Mouse (Mus musculus): ENCODE measurements around the gene Lyve1. TPM values are rescaled to one million over a fixed set of nuclear protein-coding genes. Genes with fewer than 3 reads are reported as not detected.

Lyve1 gene
- polyA plus RNA-seq, 1 experiment from 2014 or later = 0.23 TPM

GRCm38 (mm10) chr7:110865570-110865969 lies 2.5 kb upstream of the Lyve1 start:
- WGBS = 84% methylated on average over 6 of the region's 6 CpGs
- Histone ChIP-seq H3K4me3 (ENCODE audit: low read depth, low read length) (no peak overlapping the region), H3K27ac (replicated peaks; ENCODE audit: low read depth, low read length) (no peak overlapping the region), H3K36me3 (ENCODE audit: control insufficient read depth, insufficient read depth, low read length) (no peaks in the 10 kb centered on the region), H3K9ac (ENCODE audit: low read length) (no peak overlapping the region), H3K4me2 (ENCODE audit: low read depth, severe bottlenecking) (no peak overlapping the region), H3K4me1 (ENCODE audit: control insufficient read depth, insufficient read depth, low read length) (no peaks in the 10 kb centered on the region), H3K9me3 (ENCODE audit: control insufficient read depth, low read length) (no peaks in the 10 kb centered on the region), H3K27me3 (ENCODE audit: control insufficient read depth, insufficient read depth, low read length) (no peaks in the 10 kb centered on the region)
- DNase-seq (ENCODE audit: low spot score) (no peak), ATAC-seq (ENCODE audit: insufficient number of reproducible peaks, low FRiP score, low TSS enrichment, low read depth) (no peak)

- Histone ChIP-seq H3K4me3 (ENCODE audit: low read depth, low read length) (no peak overlapping the region), H3K9ac (ENCODE audit: low read length) (no peak overlapping the region), H3K27ac (replicated peaks; ENCODE audit: low read depth, low read length) (no peak overlapping the region), H3K9me3 (ENCODE audit: control insufficient read depth, low read length) (no peaks in the 10 kb centered on the region), H3K4me1 (ENCODE audit: control insufficient read depth, insufficient read depth, low read length) (no peaks in the 10 kb centered on the region), H3K27me3 (ENCODE audit: control insufficient read depth, insufficient read depth, low read length) (no peaks in the 10 kb centered on the region), H3K4me2 (ENCODE audit: low read depth, severe bottlenecking) (no peak overlapping the region), H3K36me3 (ENCODE audit: control insufficient read depth, insufficient read depth, low read length) (no peaks in the 10 kb centered on the region)
- WGBS = 36% methylated on average over 10 of the region's 10 CpGs
- ATAC-seq (ENCODE audit: insufficient number of reproducible peaks, low FRiP score, low TSS enrichment, low read depth) = peak; percentile 62; the same call in 1 of the 2 replicates
- DNase-seq (ENCODE audit: low spot score) = peak; percentile 46
These were observed 2.0 kb upstream of the Lyve1 start for GRCm38 (mm10) chr7:110865038-110865437.

- H3K9me3 ChIP-seq (ENCODE audit: control insufficient read depth, low read length) = no peaks in the 10 kb centered on the region
- H3K4me1 ChIP-seq (ENCODE audit: control insufficient read depth, insufficient read depth, low read length) = no peaks in the 10 kb centered on the region
- no peak for ATAC-seq (ENCODE audit: insufficient number of reproducible peaks, low FRiP score, low TSS enrichment, low read depth)
- no peak overlapping the region for H3K27ac ChIP-seq (replicated peaks; ENCODE audit: low read depth, low read length)
- H3K27me3 ChIP-seq (ENCODE audit: control insufficient read depth, insufficient read depth, low read length) = no peaks in the 10 kb centered on the region
- no peaks in the 10 kb centered on the region for H3K36me3 ChIP-seq (ENCODE audit: control insufficient read depth, insufficient read depth, low read length)
- H3K4me2 ChIP-seq (ENCODE audit: low read depth, severe bottlenecking) = no peak overlapping the region
- no peak for DNase-seq (ENCODE audit: low spot score)
- H3K9ac ChIP-seq (ENCODE audit: low read length) = no peak overlapping the region
- no peak overlapping the region for H3K4me3 ChIP-seq (ENCODE audit: low read depth, low read length)
- 66% methylated on average over 5 of the region's 5 CpGs for WGBS
These were observed 2.9 kb downstream of the Lyve1 start for GRCm38 (mm10) chr7:110860129-110860528.

- Histone ChIP-seq H3K9ac (ENCODE audit: low read length) (no peak overlapping the region), H3K9me3 (ENCODE audit: control insufficient read depth, low read length) (no peaks in the 10 kb centered on the region), H3K36me3 (ENCODE audit: control insufficient read depth, insufficient read depth, low read length) (no peaks in the 10 kb centered on the region), H3K4me1 (ENCODE audit: control insufficient read depth, insufficient read depth, low read length) (no peaks in the 10 kb centered on the region), H3K27me3 (ENCODE audit: control insufficient read depth, insufficient read depth, low read length) (no peaks in the 10 kb centered on the region), H3K4me2 (ENCODE audit: low read depth, severe bottlenecking) (no peak overlapping the region), H3K27ac (replicated peaks; ENCODE audit: low read depth, low read length) (no peak overlapping the region), H3K4me3 (ENCODE audit: low read depth, low read length) (no peak overlapping the region)
- DNase-seq (ENCODE audit: low spot score) = no peak
- 75% methylated on average over 1 of the region's 1 CpGs for WGBS
- no peak for ATAC-seq (ENCODE audit: insufficient number of reproducible peaks, low FRiP score, low TSS enrichment, low read depth)
These were observed 7.4 kb downstream of the Lyve1 start for GRCm38 (mm10) chr7:110855604-110856003.

- no peaks in the 10 kb centered on the region for H3K9me3 ChIP-seq (ENCODE audit: control insufficient read depth, low read length)
- H3K4me2 ChIP-seq (ENCODE audit: low read depth, severe bottlenecking) = no peak overlapping the region
- no peaks in the 10 kb centered on the region for H3K4me1 ChIP-seq (ENCODE audit: control insufficient read depth, insufficient read depth, low read length)
- DNase-seq (ENCODE audit: low spot score) = no peak
- 87% methylated on average over 8 of the region's 8 CpGs for WGBS
- no peak overlapping the region for H3K9ac ChIP-seq (ENCODE audit: low read length)
- no peaks in the 10 kb centered on the region for H3K27me3 ChIP-seq (ENCODE audit: control insufficient read depth, insufficient read depth, low read length)
- no peak overlapping the region for H3K4me3 ChIP-seq (ENCODE audit: low read depth, low read length)
- no peaks in the 10 kb centered on the region for H3K36me3 ChIP-seq (ENCODE audit: control insufficient read depth, insufficient read depth, low read length)
- H3K27ac ChIP-seq (replicated peaks; ENCODE audit: low read depth, low read length) = no peak overlapping the region
- ATAC-seq (ENCODE audit: insufficient number of reproducible peaks, low FRiP score, low TSS enrichment, low read depth) = no peak
These were observed 8.0 kb downstream of the Lyve1 start for GRCm38 (mm10) chr7:110854927-110855546.

GRCm38 (mm10) chr7:110854519-110854918 lies 8.5 kb downstream of the Lyve1 start:
- no peaks in the 10 kb centered on the region for H3K9me3 ChIP-seq (ENCODE audit: control insufficient read depth, low read length)
- no peak overlapping the region for H3K27ac ChIP-seq (replicated peaks; ENCODE audit: low read depth, low read length)
- H3K4me3 ChIP-seq (ENCODE audit: low read depth, low read length) = no peak overlapping the region
- no peaks in the 10 kb centered on the region for H3K4me1 ChIP-seq (ENCODE audit: control insufficient read depth, insufficient read depth, low read length)
- no peak overlapping the region for H3K4me2 ChIP-seq (ENCODE audit: low read depth, severe bottlenecking)
- no peak for DNase-seq (ENCODE audit: low spot score)
- 60% methylated on average over 3 of the region's 3 CpGs for WGBS
- H3K27me3 ChIP-seq (ENCODE audit: control insufficient read depth, insufficient read depth, low read length) = no peaks in the 10 kb centered on the region
- no peak for ATAC-seq (ENCODE audit: insufficient number of reproducible peaks, low FRiP score, low TSS enrichment, low read depth)
- no peak overlapping the region for H3K9ac ChIP-seq (ENCODE audit: low read length)
- no peaks in the 10 kb centered on the region for H3K36me3 ChIP-seq (ENCODE audit: control insufficient read depth, insufficient read depth, low read length)

- Histone ChIP-seq H3K36me3 (ENCODE audit: control insufficient read depth, insufficient read depth, low read length) (no peaks in the 10 kb centered on the region), H3K9ac (ENCODE audit: low read length) (no peak overlapping the region), H3K4me1 (ENCODE audit: control insufficient read depth, insufficient read depth, low read length) (no peaks in the 10 kb centered on the region), H3K9me3 (ENCODE audit: control insufficient read depth, low read length) (no peaks in the 10 kb centered on the region), H3K27ac (replicated peaks; ENCODE audit: low read depth, low read length) (no peak overlapping the region), H3K4me2 (ENCODE audit: low read depth, severe bottlenecking) (no peak overlapping the region), H3K27me3 (ENCODE audit: control insufficient read depth, insufficient read depth, low read length) (no peaks in the 10 kb centered on the region), H3K4me3 (ENCODE audit: low read depth, low read length) (no peak overlapping the region)
- DNase-seq (ENCODE audit: low spot score) (no peak), ATAC-seq (ENCODE audit: insufficient number of reproducible peaks, low FRiP score, low TSS enrichment, low read depth) (no peak)
- 76% methylated on average over 10 of the region's 10 CpGs for whole genome bisulfite sequencing
These were observed 9.4 kb downstream of the Lyve1 start for GRCm38 (mm10) chr7:110853611-110854010.

GRCm38 (mm10) chr7:110851541-110852203 lies 11.4 kb downstream of the Lyve1 start:
- WGBS = 79% methylated on average over 7 of the region's 7 CpGs
- Histone ChIP-seq H3K27me3 (ENCODE audit: control insufficient read depth, insufficient read depth, low read length) (no peaks in the 10 kb centered on the region), H3K9me3 (ENCODE audit: control insufficient read depth, low read length) (no peaks in the 10 kb centered on the region), H3K4me1 (ENCODE audit: control insufficient read depth, insufficient read depth, low read length) (no peaks in the 10 kb centered on the region), H3K4me3 (ENCODE audit: low read depth, low read length) (no peak overlapping the region), H3K9ac (ENCODE audit: low read length) (no peak overlapping the region; the same call in 1 of the 2 replicates), H3K4me2 (ENCODE audit: low read depth, severe bottlenecking) (no peak overlapping the region), H3K36me3 (ENCODE audit: control insufficient read depth, insufficient read depth, low read length) (no peaks in the 10 kb centered on the region), H3K27ac (replicated peaks; ENCODE audit: low read depth, low read length) (no peak overlapping the region)
- DNase-seq (ENCODE audit: low spot score) (no peak), ATAC-seq (ENCODE audit: insufficient number of reproducible peaks, low FRiP score, low TSS enrichment, low read depth) (no peak)
